Mouse (Mus musculus): ENCODE measurements around the gene Mrpl48.

GRCm38 (mm10) chr7:100649095-100649494, 41.0 kb upstream of the Mrpl48 start:
- TF ChIP-seq CTCF (IDR thresholded peaks at IDR 0.05; ENCODE audit: extremely low read depth, insufficient read length, insufficient replicate concordance, low read depth, low read length) = no peak
- TF ChIP-seq POLR2A (IDR thresholded peaks at IDR 0.05; ENCODE audit: low read depth, low read length) = no peak
